Mouse (Mus musculus): ENCODE measurements at regions not wholly inside any gene's neighbourhood (a gene's known extent, or its start where the extent isn't known, plus 50 kb on each side); places are given as distances from the start of the nearest gene placed in this dataset.

DNA sequence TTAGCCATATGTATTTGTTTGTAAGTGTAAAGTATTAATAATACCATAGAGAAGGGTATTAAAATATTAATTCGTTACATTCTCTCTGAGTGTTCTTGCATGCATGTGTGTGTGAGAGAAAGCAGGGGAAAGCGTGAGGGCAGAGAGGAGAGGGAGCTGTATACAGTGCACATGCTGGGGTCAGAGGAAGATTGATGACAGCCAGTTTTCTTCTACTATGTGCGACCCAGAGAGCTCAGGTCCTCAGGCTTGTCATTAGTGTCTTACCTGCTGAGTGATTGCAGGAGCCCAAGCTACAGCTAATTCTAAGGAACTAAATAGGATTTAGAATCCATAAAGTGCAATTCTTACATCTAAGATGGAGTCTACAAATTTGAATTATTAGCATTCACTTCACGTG is 1038.1 kb upstream of the Ndn start:
- no peak for DNase-seq (ENCODE audit: low spot score in 2 of 2)

DNA sequence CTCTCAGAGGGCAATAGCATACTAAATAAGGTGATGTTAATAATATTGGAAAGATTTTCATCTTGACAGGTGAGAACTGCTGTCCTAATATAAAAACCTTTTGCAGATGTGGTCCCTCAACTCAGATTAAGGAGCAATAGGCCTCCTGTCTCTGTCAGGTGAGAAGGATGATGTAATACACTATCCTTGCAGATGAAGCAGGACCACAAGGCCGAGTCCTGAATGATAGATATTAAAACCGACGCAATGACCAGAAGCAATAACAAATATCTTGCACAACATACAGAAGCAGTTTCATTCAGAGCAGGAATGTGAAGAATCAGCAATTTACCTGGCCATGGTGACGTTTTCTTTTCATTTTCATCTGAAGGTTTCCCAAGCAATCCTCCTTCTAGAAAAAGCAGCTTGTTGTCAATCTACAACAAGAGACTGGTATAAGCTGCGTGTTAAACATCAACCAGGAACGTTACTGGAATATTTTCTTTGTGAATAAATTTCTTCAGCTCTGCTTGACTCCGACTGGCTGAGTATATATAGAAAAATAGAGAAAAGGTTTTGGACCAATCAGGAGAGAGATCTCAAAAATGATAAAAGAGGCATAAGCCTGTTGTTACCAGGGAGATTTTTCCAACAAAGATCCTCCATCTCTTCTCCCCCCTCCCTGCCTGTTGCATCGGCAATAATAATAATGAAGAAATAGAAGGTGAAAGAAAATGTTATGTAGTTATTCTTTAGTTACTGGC is 1035.0 kb upstream of the Ndn start:
- DNase-seq (ENCODE audit: low spot score in 2 of 2): peak in 1 of 2 experiments; percentile 12

All from frontal cortex, postnatal 36 days (tissue).